Mouse (Mus musculus) kidney, postnatal 0 days (tissue): ENCODE measurements around the gene Foxc1. TPM values are rescaled to one million over a fixed set of nuclear protein-coding genes. Genes with fewer than 3 reads are reported as not detected.

Source experiments
- ATAC-seq: fragments of 200-750 bp; cut with Nextera tagmentation; replicated peaks from 2 replicates; pipeline ENCODE4 v1.8.0; 2017; ENCODE audit warnings: low read depth, moderate number of reproducible peaks, moderate TSS enrichment, moderate library complexity; ENCODE audit not compliant: low FRiP score
- DNase-seq: peaks from one replicate; pipeline ENCODE4 v3.0.0-alpha.2; 2016; ENCODE audit warnings: low spot score
- H3K27ac ChIP-seq: fragments of 300-500 bp; sonication (generic); 2 replicates; pipeline ENCODE4 v1.5.1; 2014; ENCODE audit warnings: mild to moderate bottlenecking
- H3K27me3 ChIP-seq: fragments of 300-500 bp; sonication (generic); 2 replicates; pipeline ENCODE4 v1.6.1; 2014; ENCODE audit warnings: low read length, mixed read lengths; ENCODE audit not compliant: insufficient read depth
- H3K36me3 ChIP-seq: fragments of 300-500 bp; sonication (generic); 2 replicates; pipeline ENCODE4 v1.6.1; 2014; ENCODE audit warnings: low read length, mixed read lengths; ENCODE audit not compliant: insufficient read depth
- H3K4me1 ChIP-seq: fragments of 300-500 bp; sonication (generic); replicated peaks from 2 replicates; pipeline ENCODE4 v1.6.1; 2014; ENCODE audit warnings: antibody characterized with exemption, low read length, mixed read lengths; ENCODE audit not compliant: insufficient read depth
- H3K4me2 ChIP-seq: fragments of 300-500 bp; sonication (generic); 2 replicates; pipeline ENCODE4 v1.6.1; 2014; ENCODE audit warnings: mild to moderate bottlenecking, low read length, moderate library complexity, mixed read lengths
- H3K4me3 ChIP-seq: fragments of 300-500 bp; sonication (generic); replicated peaks from 2 replicates; pipeline ENCODE4 v1.5.1; 2014; ENCODE audit warnings: low read depth, low read length
- H3K9ac ChIP-seq: fragments of 300-500 bp; sonication (generic); 2 replicates; pipeline ENCODE4 v1.6.1; 2014; ENCODE audit warnings: low read depth, low read length
- H3K9me3 ChIP-seq: fragments of 300-500 bp; sonication (generic); replicated peaks from 2 replicates; pipeline ENCODE4 v1.6.1; 2016; ENCODE audit warnings: low read length, inconsistent platforms, mixed read lengths
- CTCF ChIP-seq: IDR thresholded peaks from 2 replicates; pipeline ENCODE4 v1.5.1; 2016; ENCODE audit warnings: antibody characterized with exemption, low read depth, mild to moderate bottlenecking, moderate library complexity
- WGBS: fragments of 180-500 bp; shearing (Covaris S2); extraction: QIAGEN DNeasy Blood & Tissue Kit; methylation state at CpG from one replicate; pipeline ENCODE4 v1.1.7; 2014; 5-methylcytosine and 5-hydroxymethylcytosine counted together
- polyA plus RNA-seq: library from polyadenylated mRNA; unstranded; fragments of >200 nt; fragmentation: Nextera tagmentation; extraction: Ambion mirVana; gene quantifications from 2 replicates; pipeline ENCODE4 v1.2.1, GENCODE M21; 2015

Gene Foxc1
- 5.7 and 7.6 TPM in 2 replicates for polyA plus RNA-seq

DNA sequence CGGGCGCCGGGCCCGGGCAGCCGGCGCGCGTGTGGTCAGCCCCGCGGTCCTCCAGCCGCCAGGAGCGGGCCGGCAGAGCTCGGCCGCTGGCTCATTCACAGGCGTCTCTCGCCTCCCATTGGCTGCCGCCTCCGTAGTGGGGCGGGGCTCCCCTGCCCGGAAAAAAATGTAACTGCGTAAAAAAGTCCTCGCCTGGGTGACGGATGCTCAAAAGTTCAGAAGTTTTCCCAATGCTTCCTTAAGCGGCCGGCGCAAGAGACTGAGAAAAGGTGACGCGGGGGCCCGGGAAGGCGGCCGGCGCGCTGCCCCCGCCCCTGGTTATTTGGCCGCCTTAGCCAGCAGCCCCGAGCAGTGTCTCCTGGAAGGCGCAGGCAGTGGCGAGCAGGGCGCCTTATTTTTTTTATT lies at the start of gene Foxc1:
TSS of gene Foxc1 (plus strand) at position 206 of the 405 bp plus-strand sequence.
- Histone ChIP-seq H3K4me3 (peak within 1 kb of the TSS; percentile 87), H3K4me2 (peak within 1 kb of the TSS; percentile 85), H3K9ac (peak within 1 kb of the TSS; percentile 93), H3K27ac (peak within 1 kb of the TSS; percentile 97), H3K4me1 (peaks cover 15% of the 10 kb centered on the region), H3K27me3 (0 out of 2 replicates have a peak, but pooled peaks cover 4% of the 10 kb centered on the region), H3K36me3 (no peaks in the 10 kb centered on the region), H3K9me3 (no peaks in the 10 kb centered on the region)
- DNase-seq = peak; percentile 98
- WGBS = under 1% methylated on average over 37 of the region's 40 CpGs
- peak; percentile 87 for ATAC-seq
- TF ChIP-seq CTCF = no peak

DNA sequence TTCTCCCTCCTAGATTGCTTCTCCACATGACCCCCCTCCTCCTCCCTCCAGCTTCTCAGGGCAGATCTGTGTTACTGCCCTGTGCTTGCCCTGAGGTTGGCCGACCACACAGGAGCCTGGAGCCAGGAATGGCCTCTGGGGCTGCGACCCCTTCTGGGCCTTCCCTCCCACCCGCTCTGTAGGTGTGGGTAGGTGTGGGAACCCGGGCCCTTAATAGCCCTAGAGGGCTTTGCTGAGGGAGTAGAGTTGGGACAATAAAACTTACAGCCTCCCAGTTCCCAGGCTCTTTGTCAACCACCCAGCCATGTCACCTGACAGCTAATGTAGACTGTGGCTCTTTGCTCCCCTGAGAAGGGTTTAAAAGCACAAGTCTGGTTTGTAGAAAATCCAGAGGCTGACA lies 46.0 kb upstream of the Foxc1 start:
- H3K9me3 ChIP-seq = no peaks in the 10 kb centered on the region
- no peak overlapping the region for H3K4me3 ChIP-seq
- DNase-seq = peak; percentile 47
- peak; percentile 81 for ATAC-seq
- WGBS = 12% methylated on average over 4 of the region's 4 CpGs
- no peak overlapping the region for H3K9ac ChIP-seq
- TF ChIP-seq CTCF = no peak; the same call in 1 of the 2 replicates
- H3K4me2 ChIP-seq = no peak overlapping the region
- H3K4me1 ChIP-seq = 0 out of 2 replicates have a peak, but pooled peaks cover 3% of the 10 kb centered on the region
- H3K27me3 ChIP-seq = no peaks in the 10 kb centered on the region
- H3K36me3 ChIP-seq = no peaks in the 10 kb centered on the region
- H3K27ac ChIP-seq = 0 out of 2 replicates have a peak overlapping the region, but pooled peaks have one; percentile 20

GRCm38 (mm10) chr13:31761057-31761456 lies 45.4 kb upstream of the Foxc1 start:
- Histone ChIP-seq H3K4me2 (no peak overlapping the region), H3K27ac (peak overlapping the region; percentile 20; the same call in 1 of the 2 replicates), H3K9ac (no peak overlapping the region), H3K27me3 (no peaks in the 10 kb centered on the region), H3K4me1 (0 out of 2 replicates have a peak, but pooled peaks cover 3% of the 10 kb centered on the region), H3K36me3 (no peaks in the 10 kb centered on the region), H3K4me3 (no peak overlapping the region), H3K9me3 (no peaks in the 10 kb centered on the region)
- no peak for TF ChIP-seq CTCF
- DNase-seq = no peak
- 52% methylated on average over 4 of the region's 4 CpGs for WGBS
- no peak for ATAC-seq

GRCm38 (mm10) chr13:31764419-31764818 lies 42.0 kb upstream of the Foxc1 start:
- H3K4me3 ChIP-seq = no peak overlapping the region
- no peak overlapping the region for H3K9ac ChIP-seq
- DNase-seq (no peak), ATAC-seq (no peak)
- TF ChIP-seq CTCF = no peak
- no peak overlapping the region for H3K4me2 ChIP-seq
- H3K36me3 ChIP-seq = no peaks in the 10 kb centered on the region
- 0 out of 2 replicates have a peak, but pooled peaks cover 3% of the 10 kb centered on the region for H3K4me1 ChIP-seq
- 57% methylated on average over 3 of the region's 3 CpGs for WGBS
- H3K27ac ChIP-seq = no peak overlapping the region
- no peaks in the 10 kb centered on the region for H3K27me3 ChIP-seq
- no peaks in the 10 kb centered on the region for H3K9me3 ChIP-seq

- H3K9ac ChIP-seq = no peak overlapping the region
- 46% methylated on average over 2 of the region's 2 CpGs for WGBS
- no peaks in the 10 kb centered on the region for H3K27me3 ChIP-seq
- H3K4me1 ChIP-seq = 0 out of 2 replicates have a peak, but pooled peaks cover 3% of the 10 kb centered on the region
- H3K27ac ChIP-seq = no peak overlapping the region
- ATAC-seq (no peak), DNase-seq (no peak)
- no peaks in the 10 kb centered on the region for H3K9me3 ChIP-seq
- no peak for TF ChIP-seq CTCF
- no peaks in the 10 kb centered on the region for H3K36me3 ChIP-seq
- H3K4me3 ChIP-seq = no peak overlapping the region
- H3K4me2 ChIP-seq = no peak overlapping the region
Measured at GRCm38 (mm10) chr13:31765564-31765963, 40.9 kb upstream of the Foxc1 start.

GRCm38 (mm10) chr13:31772882-31773281 lies 33.6 kb upstream of the Foxc1 start:
- 59% methylated on average over 5 of the region's 5 CpGs for WGBS
- no peak overlapping the region for H3K9ac ChIP-seq
- no peak overlapping the region for H3K27ac ChIP-seq
- no peak for ATAC-seq
- no peak overlapping the region for H3K4me2 ChIP-seq
- no peak for TF ChIP-seq CTCF
- no peak for DNase-seq
- H3K36me3 ChIP-seq = no peaks in the 10 kb centered on the region
- no peaks in the 10 kb centered on the region for H3K4me1 ChIP-seq
- no peaks in the 10 kb centered on the region for H3K9me3 ChIP-seq
- H3K27me3 ChIP-seq = no peaks in the 10 kb centered on the region
- no peak overlapping the region for H3K4me3 ChIP-seq

DNA sequence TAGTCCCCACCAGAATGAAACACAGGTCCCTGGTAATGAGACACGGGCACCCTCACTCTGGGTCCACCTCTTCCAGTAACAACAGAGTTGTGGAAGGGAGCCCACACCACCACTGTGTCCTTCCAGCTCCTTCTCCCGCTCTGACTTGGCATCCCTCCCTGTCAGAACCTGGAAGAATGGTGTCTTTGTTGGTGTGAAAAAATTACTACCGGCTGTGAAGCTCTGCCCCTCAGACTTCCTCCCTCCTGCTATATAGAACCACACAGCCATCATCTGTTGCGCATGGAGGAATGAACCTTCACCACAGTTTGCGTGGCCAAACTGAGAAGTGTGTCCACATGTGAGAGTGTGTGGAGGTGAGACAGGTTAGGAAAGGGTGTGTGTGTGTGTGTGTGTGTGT lies 30.7 kb upstream of the Foxc1 start:
- ATAC-seq = no peak
- no peaks in the 10 kb centered on the region for H3K9me3 ChIP-seq
- H3K4me2 ChIP-seq = no peak overlapping the region
- H3K27ac ChIP-seq = no peak overlapping the region
- H3K9ac ChIP-seq = no peak overlapping the region
- H3K27me3 ChIP-seq = no peaks in the 10 kb centered on the region
- H3K36me3 ChIP-seq = no peaks in the 10 kb centered on the region
- 71% methylated on average over 5 of the region's 5 CpGs for WGBS
- no peak for TF ChIP-seq CTCF
- no peak for DNase-seq
- 0 out of 2 replicates have a peak, but pooled peaks cover 4% of the 10 kb centered on the region for H3K4me1 ChIP-seq
- no peak overlapping the region for H3K4me3 ChIP-seq
